Mouse (Mus musculus) mesoderm, embryonic 11.5 days (tissue): ENCODE data around the gene Cfap77.

Experiments used
- DNase-seq: peaks from one replicate; pipeline ENCODE4 v3.0.0-alpha.2; 2012; ENCODE audit warnings: low read depth, low spot score

Gene Cfap77

GRCm38 (mm10) chr2:28997161-28997834 is 57.6 kb downstream of the Cfap77 start:
- DNase-seq = peak; percentile 43

- DNase-seq = no peak
These were observed 59.4 kb downstream of the Cfap77 start for GRCm38 (mm10) chr2:28995436-28995835.

- no peak for DNase-seq
These were observed 60.9 kb downstream of the Cfap77 start for GRCm38 (mm10) chr2:28994014-28994413.

DNA sequence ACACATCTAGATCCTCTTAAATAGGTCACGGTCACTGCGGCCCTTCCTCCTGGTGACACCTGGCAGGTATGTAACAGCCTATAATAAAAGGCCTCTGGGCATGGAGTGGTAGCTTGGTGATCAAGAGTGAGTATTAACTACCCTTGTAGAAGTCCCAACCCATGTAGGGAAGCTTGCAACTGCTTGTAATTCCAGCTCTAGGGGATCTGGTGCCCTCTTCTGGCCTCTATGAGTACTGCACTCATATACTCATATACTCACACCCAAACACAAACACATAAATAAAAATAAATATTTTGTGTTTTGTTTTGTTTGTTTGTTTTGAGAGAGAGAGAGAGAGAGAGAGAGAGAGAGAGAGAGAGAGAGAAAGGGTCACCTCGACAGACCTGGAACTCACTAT is 66.1 kb downstream of the Cfap77 start:
- DNase-seq = no peak

- DNase-seq = peak; percentile 26
These were observed 74.6 kb downstream of the Cfap77 start for GRCm38 (mm10) chr2:28980080-28980910.

- no peak for DNase-seq
These were observed 76.4 kb downstream of the Cfap77 start for GRCm38 (mm10) chr2:28978461-28978860.

- peak; percentile 85 for DNase-seq
These were observed 78.2 kb downstream of the Cfap77 start for GRCm38 (mm10) chr2:28976635-28977034.

GRCm38 (mm10) chr2:28975604-28976003 is 79.3 kb downstream of the Cfap77 start:
- DNase-seq = no peak

- peak; percentile 75 for DNase-seq
These were observed 80.3 kb downstream of the Cfap77 start for GRCm38 (mm10) chr2:28974520-28974919.

- peak; percentile 45 for DNase-seq
These were observed 80.9 kb downstream of the Cfap77 start for GRCm38 (mm10) chr2:28973832-28974450.

GRCm38 (mm10) chr2:28970424-28970823 is 84.4 kb downstream of the Cfap77 start:
- DNase-seq = no peak

- no peak for DNase-seq
These were observed 86.6 kb downstream of the Cfap77 start for GRCm38 (mm10) chr2:28968278-28968677.

GRCm38 (mm10) chr2:28966151-28966795 is 88.6 kb downstream of the Cfap77 start:
- DNase-seq = peak; percentile 76

- DNase-seq = no peak
These were observed 91.3 kb downstream of the Cfap77 start for GRCm38 (mm10) chr2:28963565-28963964.

- DNase-seq = no peak
These were observed 93.2 kb downstream of the Cfap77 start for GRCm38 (mm10) chr2:28961636-28962035.

DNA sequence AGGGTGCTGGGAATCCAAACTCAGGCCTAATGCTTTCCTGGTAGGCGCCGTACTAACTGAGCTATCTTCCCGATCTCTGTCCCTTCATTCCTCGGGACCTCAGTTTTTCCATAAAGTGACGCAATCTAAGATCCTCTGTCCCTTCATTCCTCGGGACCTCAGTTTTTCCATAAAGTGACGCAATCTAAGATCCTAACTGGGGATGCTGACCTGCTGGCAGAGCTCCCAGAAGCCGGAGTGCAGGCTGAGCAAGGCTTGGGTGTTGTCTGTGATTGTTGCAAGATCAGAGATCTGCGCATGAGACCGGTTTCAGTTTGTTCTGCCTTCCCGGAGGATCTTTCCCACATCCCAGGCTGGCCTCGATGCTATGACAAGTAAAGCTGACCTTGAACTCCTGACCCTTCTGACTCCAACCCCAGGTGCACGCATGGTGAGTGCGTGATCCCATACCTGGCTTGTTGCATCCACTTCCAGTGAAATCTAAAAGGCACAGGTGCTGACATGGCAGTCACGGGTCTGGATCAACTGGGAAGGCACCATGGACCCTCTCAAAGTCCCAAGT is 93.8 kb downstream of the Cfap77 start:
- no peak for DNase-seq

DNA sequence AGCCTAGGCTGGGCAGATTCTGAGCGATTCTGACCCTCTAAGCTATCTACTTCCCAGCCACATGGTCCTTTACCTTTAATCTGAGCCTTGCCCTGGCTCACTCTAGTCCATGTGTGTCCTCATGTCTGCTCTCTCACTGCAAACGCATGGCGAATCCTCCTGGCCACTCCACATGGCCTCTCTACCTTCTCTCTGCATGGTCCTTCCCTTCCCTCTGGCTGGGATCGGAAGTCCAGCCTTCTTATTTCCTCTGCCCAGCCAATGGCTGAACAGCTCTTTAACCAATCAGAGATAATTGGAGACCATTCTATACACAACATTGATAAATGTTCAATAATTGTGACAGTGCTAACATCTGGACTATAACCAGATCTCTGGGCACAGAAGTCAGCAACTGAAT is 98.0 kb downstream of the Cfap77 start:
- no peak for DNase-seq

GRCm38 (mm10) chr2:28954595-28954994 is 100.3 kb downstream of the Cfap77 start:
- no peak for DNase-seq

DNA sequence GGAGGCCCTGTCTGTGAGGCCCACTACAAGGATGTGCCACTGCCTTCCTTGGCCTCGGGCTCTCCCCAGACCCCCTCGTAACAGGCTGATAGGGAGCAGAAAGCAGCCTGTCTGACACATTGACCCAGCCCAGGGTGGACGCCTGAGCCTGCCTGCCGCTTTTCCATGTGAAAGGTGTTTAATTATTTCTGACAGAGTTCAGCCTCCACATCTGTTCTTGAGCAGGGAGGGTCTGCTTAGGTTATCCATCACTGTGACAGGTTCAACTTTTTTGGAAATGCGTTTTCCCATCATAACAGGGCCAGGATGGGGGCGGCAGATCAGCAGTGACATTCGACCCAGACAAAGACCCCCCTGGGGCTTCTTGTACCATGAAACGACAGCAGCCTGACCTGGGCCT is 101.9 kb downstream of the Cfap77 start:
- peak; percentile 54 for DNase-seq

DNA sequence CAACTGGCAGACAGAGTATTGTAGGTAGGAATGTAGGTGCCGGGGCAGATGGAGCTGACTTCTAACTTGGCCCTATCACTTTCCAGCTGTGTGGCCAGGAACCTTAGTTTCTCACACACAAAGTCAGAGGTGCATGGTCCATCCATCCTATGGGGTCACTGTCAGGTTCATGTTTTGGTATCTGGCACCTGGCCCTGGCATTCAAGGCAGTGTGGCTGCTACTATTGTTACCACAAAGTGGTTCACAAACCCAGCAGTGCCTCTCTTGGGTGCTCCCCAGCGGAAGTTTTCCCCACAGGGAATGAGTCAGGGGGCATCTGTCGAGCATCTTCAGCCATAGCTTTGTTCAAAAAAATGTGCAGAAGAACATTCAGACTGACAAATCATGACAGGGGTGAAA is 108.6 kb downstream of the Cfap77 start:
- DNase-seq = no peak

DNA sequence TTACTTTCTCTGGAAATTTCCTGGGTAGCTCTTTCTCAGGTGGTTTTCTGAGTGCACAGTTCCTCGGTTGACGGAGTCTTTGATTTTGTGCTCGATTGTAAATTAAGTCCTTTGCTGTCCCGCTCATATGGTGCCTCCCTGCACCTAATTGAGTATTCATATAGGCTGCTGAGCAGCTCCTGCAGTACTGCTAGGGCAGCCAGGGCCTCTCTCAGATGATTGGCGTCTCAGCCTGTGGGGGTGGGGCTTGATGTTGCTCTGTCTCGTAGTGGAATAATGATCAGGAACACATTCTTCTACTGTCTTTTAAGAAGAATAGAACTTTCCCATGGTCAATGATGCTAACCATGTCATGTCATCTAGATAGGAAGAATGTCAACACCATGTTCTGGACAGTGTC is 109.5 kb downstream of the Cfap77 start:
- no peak for DNase-seq
